Mouse (Mus musculus): Measurements from ENCODE around the gene Lrrn2. TPM values are rescaled to one million over a fixed set of nuclear protein-coding genes. Genes with fewer than 3 reads are reported as not detected.

The Lrrn2 gene
- polyA plus RNA-seq (2012; ENCODE audit: low replicate concordance): 0.10 and 0.21 TPM in 2 replicates

DNA sequence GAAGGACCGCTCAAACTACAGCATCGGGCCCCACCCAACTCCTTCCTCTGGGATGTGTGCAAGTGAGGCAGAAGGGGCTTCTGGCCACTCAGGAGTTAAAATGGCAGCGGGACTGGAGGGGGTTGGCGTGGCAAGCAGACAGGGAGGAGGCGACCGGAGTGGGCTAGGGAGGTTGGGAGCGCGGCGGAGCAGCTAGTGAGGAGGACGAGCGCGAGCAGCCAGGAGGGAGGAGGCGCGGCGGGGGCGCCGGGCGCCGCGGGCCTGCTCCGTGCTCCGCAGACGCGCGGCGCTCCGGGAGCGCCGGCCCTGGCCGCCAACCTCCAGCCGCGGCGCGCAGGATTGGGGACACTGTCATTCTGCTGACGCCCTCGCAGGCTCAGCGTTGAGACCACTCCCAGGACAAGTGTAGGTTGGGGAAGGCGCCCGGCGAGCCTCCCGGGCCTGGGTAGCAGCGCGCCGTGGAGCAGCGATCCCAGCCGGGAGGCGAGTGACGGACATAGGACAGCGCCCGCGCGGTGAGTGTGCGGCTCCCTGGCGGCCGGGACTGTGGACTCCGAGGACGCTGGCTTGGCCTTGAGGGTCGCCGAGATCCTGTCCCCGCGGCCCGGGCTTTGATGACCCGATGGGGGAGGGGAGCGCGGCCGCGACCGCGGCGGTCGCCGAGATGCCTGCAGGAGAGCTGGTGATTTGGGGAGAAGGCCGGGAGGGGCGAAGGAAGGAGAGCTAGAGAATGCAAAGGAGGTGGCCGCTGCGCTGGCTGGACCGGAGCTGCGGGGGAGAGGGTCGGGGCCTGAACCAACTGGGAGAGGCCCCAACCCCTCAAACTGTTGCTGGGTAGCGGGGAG is at the start of gene Lrrn2:
TSS of gene Lrrn2 (plus strand) at position 113 of the 845 bp plus-strand sequence.

Other genes with a start within 250 kb of the Lrrn2 start
- gene Nfasc, start 138.5 kb upstream of the Lrrn2 start, polyA plus RNA-seq (2012; ENCODE audit: low replicate concordance): 3.1 and 6.6 TPM in 2 replicates
- gene Mdm4, start 150.3 kb downstream of the Lrrn2 start, polyA plus RNA-seq (2012; ENCODE audit: low replicate concordance): 109 and 175 TPM in 2 replicates
- gene Pik3c2b, start 165.4 kb downstream of the Lrrn2 start, polyA plus RNA-seq (2012; ENCODE audit: low replicate concordance): 25.8 and 37.9 TPM in 2 replicates

All from hematopoietic multipotent progenitor cell, adult 10-12 weeks (in vitro differentiated cells).